Mouse (Mus musculus): ENCODE measurements around the gene Pdpk1. TPM values are rescaled to one million over a fixed set of nuclear protein-coding genes. Genes with fewer than 3 reads are reported as not detected.

The Pdpk1 gene
- polyA plus RNA-seq (2016; fragmentation: Nextera tagmentation; extraction: Ambion mirVana), result 53.4 and 58.4 TPM in 2 replicates

GRCm38 (mm10) chr17:24150824-24151223 lies at the start of gene Pdpk1:
Pdpk1 (minus strand) TSS chr17:24150924.
- no peak within 1 kb of the TSS for H3K27ac ChIP-seq
- ATAC-seq (ENCODE audit: low FRiP score, low read depth), result no peak
- peak within 1 kb of the TSS; percentile 51; the same call in 1 of the 2 replicates for H3K9ac ChIP-seq
- H3K4me1 ChIP-seq, result peaks cover 8% of the 10 kb centered on the region; the same call in 1 of the 2 replicates
- H3K4me2 ChIP-seq (replicated peaks), result peak within 1 kb of the TSS; percentile 66
- H3K9me3 ChIP-seq, result no peaks in the 10 kb centered on the region
- H3K27me3 ChIP-seq (replicated peaks), result no peaks in the 10 kb centered on the region
- 90% methylated on average over 2 of the region's 2 CpGs for WGBS
- H3K4me3 ChIP-seq, result 0 out of 2 replicates have a peak within 1 kb of the TSS, but pooled peaks have one; percentile 25
- 0 out of 2 replicates have a peak, but pooled peaks cover 4% of the 10 kb centered on the region for H3K36me3 ChIP-seq

DNA sequence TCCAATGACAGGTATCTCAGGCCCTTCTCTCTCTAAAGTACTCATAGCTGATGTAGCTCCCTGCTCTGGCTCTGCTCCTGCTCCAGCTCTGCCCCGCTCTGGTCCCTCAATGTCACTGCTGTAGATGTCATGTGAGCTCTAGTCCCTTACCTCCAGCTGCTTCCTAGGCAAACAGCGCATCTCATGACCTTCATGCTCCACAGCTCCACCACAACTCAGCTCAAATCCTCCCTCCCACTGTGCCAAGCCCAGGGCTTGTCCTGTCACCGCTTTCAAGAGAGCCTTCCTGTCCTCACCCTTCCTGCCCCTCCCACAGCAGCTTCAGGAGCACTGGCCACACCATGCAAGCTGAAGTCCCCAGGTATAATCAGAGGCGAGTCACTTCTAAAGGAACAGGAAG lies 49.0 kb upstream of the Pdpk1 start:
- H3K27me3 ChIP-seq (replicated peaks), result no peaks in the 10 kb centered on the region
- H3K27ac ChIP-seq, result no peak overlapping the region
- ATAC-seq (ENCODE audit: low FRiP score, low read depth), result no peak
- H3K9ac ChIP-seq, result no peak overlapping the region
- 82% methylated on average over 4 of the region's 4 CpGs for WGBS
- no peaks in the 10 kb centered on the region for H3K9me3 ChIP-seq
- H3K36me3 ChIP-seq, result no peaks in the 10 kb centered on the region
- H3K4me3 ChIP-seq, result no peak overlapping the region
- no peak overlapping the region for H3K4me2 ChIP-seq (replicated peaks)
- H3K4me1 ChIP-seq, result peaks cover 12% of the 10 kb centered on the region

- Histone ChIP-seq H3K27me3 (replicated peaks) (no peaks in the 10 kb centered on the region), H3K36me3 (no peaks in the 10 kb centered on the region), H3K4me3 (no peak overlapping the region), H3K4me2 (replicated peaks) (no peak overlapping the region), H3K4me1 (peaks cover 7% of the 10 kb centered on the region), H3K27ac (no peak overlapping the region), H3K9ac (no peak overlapping the region), H3K9me3 (no peaks in the 10 kb centered on the region)
- ATAC-seq (ENCODE audit: low FRiP score, low read depth), result no peak
- WGBS, result 74% methylated on average over 4 of the region's 4 CpGs
Measured at GRCm38 (mm10) chr17:24199252-24199651, 48.5 kb upstream of the Pdpk1 start.

DNA sequence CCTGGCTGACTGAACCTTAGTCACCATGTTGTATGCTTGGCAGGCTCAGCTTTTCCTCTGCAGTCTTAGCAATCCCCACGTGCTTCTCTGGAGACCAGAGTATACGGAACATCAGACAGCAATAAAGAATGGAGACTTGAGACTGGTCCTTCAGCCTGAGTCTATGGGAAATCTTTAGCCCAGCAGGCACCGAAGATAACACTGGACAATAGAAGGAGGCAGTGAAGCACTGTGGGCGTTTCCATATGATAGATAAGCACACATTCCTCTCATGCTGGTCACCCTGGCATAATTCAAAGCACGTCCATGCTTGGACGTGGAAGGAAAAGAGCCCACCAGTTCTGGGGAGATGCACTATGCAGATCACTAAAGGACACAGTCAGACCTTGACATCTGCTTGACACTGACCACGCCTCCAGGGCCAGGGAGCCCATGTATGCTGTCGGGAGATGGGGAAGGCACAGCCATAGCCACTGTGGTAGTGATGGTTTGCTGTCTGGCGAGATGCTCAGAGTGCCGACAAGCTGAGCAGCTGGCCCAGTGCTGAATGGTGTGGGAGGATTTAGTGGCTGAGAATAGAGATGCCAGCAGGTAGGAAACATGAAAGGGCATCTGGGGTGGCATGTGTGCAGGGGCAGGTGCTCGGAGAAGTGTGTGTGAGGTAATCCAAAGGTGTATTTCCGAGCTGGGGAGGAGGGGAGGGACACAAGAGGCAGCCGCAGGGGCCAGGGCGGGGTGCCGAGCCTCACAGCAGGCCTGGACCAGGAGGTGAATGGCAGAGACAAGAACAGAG lies 46.5 kb upstream of the Pdpk1 start:
- H3K27me3 ChIP-seq (replicated peaks), result no peaks in the 10 kb centered on the region
- no peak overlapping the region for H3K9ac ChIP-seq
- 71% methylated on average over 15 of the region's 15 CpGs for WGBS
- H3K9me3 ChIP-seq, result no peaks in the 10 kb centered on the region
- H3K36me3 ChIP-seq, result no peaks in the 10 kb centered on the region
- no peak overlapping the region for H3K27ac ChIP-seq
- no peak for ATAC-seq (ENCODE audit: low FRiP score, low read depth)
- H3K4me3 ChIP-seq, result no peak overlapping the region
- H3K4me2 ChIP-seq (replicated peaks), result no peak overlapping the region
- no peaks in the 10 kb centered on the region; the same call in 1 of the 2 replicates for H3K4me1 ChIP-seq

DNA sequence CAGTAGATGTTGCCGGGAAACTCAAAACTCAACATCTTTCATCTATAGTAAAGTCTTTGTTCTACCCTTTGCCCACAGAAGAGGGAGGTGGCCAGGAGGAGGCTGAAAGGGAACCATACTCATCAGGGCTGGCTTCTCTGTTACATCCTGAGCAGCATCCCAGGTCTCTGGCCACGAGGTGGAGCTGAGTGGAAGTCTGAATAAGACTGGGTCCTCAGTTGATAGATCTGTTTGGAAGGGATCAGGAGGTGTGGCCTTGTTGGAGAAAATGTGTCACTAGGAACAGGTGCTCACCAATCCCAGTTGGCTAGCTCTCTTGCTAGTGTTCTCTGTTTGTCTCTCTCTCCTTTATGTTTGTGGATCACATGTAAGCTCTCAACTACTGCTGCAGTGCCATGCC lies 44.6 kb upstream of the Pdpk1 start:
- Histone ChIP-seq H3K9me3 (no peaks in the 10 kb centered on the region), H3K4me3 (no peak overlapping the region), H3K36me3 (no peaks in the 10 kb centered on the region), H3K27ac (no peak overlapping the region), H3K27me3 (replicated peaks) (no peaks in the 10 kb centered on the region), H3K9ac (no peak overlapping the region; the same call in 1 of the 2 replicates), H3K4me2 (replicated peaks) (no peak overlapping the region), H3K4me1 (no peaks in the 10 kb centered on the region; the same call in 1 of the 2 replicates)
- WGBS, result 57% methylated on average over 2 of the region's 2 CpGs
- no peak for ATAC-seq (ENCODE audit: low FRiP score, low read depth)

- H3K9me3 ChIP-seq, result no peaks in the 10 kb centered on the region
Measured at GRCm38 (mm10) chr17:24193769-24194168, 43.0 kb upstream of the Pdpk1 start.

GRCm38 (mm10) chr17:24193268-24193667 lies 42.5 kb upstream of the Pdpk1 start:
- H3K27me3 ChIP-seq (replicated peaks), result no peaks in the 10 kb centered on the region
- H3K27ac ChIP-seq, result no peak overlapping the region
- no peak overlapping the region for H3K9ac ChIP-seq
- no peaks in the 10 kb centered on the region; the same call in 1 of the 2 replicates for H3K4me1 ChIP-seq
- H3K9me3 ChIP-seq, result no peaks in the 10 kb centered on the region
- WGBS, result 86% methylated on average over 8 of the region's 8 CpGs
- H3K36me3 ChIP-seq, result peaks cover 5% of the 10 kb centered on the region
- H3K4me2 ChIP-seq (replicated peaks), result no peak overlapping the region
- H3K4me3 ChIP-seq, result no peak overlapping the region
- ATAC-seq (ENCODE audit: low FRiP score, low read depth), result no peak

More at GRCm38 (mm10) chr17:24193769-24194168, 43.0 kb upstream of the Pdpk1 start:
- no peaks in the 10 kb centered on the region; the same call in 1 of the 2 replicates for H3K4me1 ChIP-seq
- no peak overlapping the region for H3K27ac ChIP-seq
- no peak overlapping the region for H3K4me3 ChIP-seq
- H3K9ac ChIP-seq, result no peak overlapping the region
- ATAC-seq (ENCODE audit: low FRiP score, low read depth), result no peak
- 85% methylated on average over 5 of the region's 5 CpGs for WGBS
- H3K36me3 ChIP-seq, result peaks cover 3% of the 10 kb centered on the region
- H3K4me2 ChIP-seq (replicated peaks), result no peak overlapping the region
- no peaks in the 10 kb centered on the region for H3K27me3 ChIP-seq (replicated peaks)

- Histone ChIP-seq H3K9me3 (no peaks in the 10 kb centered on the region), H3K4me1 (no peaks in the 10 kb centered on the region; the same call in 1 of the 2 replicates), H3K4me2 (replicated peaks) (no peak overlapping the region), H3K4me3 (no peak overlapping the region), H3K9ac (no peak overlapping the region), H3K27me3 (replicated peaks) (no peaks in the 10 kb centered on the region), H3K27ac (no peak overlapping the region), H3K36me3 (peaks cover 5% of the 10 kb centered on the region)
- 84% methylated on average over 8 of the region's 8 CpGs for WGBS
- no peak for ATAC-seq (ENCODE audit: low FRiP score, low read depth)
Measured at GRCm38 (mm10) chr17:24192848-24193247, 42.1 kb upstream of the Pdpk1 start.

DNA sequence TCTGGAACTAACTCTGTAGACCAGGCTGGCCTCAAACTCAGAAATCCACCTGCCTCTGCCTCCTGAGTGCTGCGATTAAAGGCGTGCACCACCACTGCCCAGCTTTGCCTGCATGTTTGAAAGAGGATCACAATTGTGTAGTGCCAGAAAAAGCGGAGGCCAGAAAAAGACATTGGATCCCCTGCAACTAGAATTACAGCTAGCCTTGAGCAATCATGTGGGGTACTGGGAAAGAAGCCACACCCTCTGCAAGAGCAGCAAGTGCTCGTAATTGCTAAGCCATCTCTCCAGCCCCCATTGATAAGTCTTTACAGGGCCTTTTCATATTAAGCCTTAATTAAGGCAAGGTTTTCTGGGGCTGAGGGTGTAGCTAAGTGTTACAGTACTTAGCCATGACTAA lies 40.8 kb upstream of the Pdpk1 start:
- H3K4me2 ChIP-seq (replicated peaks), result no peak overlapping the region
- H3K27me3 ChIP-seq (replicated peaks), result no peaks in the 10 kb centered on the region
- H3K4me3 ChIP-seq, result no peak overlapping the region
- H3K27ac ChIP-seq, result no peak overlapping the region
- 85% methylated on average over 4 of the region's 4 CpGs for WGBS
- peaks cover 8% of the 10 kb centered on the region for H3K36me3 ChIP-seq
- ATAC-seq (ENCODE audit: low FRiP score, low read depth), result no peak
- H3K4me1 ChIP-seq, result no peaks in the 10 kb centered on the region; the same call in 1 of the 2 replicates
- no peaks in the 10 kb centered on the region for H3K9me3 ChIP-seq
- H3K9ac ChIP-seq, result no peak overlapping the region

DNA sequence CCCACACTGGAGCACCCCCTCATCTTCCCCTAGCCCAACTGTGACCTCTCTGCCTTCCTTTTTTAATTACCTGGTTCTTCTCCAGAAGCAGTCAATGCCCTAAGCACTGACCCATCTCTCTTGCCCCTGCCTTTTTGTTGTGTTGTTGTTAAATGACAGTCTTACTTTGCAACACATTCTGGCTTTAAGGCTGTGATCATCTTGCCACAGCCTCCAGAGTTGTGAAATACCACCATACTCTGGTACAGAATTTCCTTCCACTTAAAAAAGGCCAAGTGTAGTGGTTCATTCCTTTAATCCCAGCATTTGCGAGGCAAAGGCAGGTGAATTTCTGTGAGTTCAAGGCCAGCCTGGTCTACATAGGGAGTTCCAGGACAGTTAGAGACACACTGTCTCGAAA lies 40.2 kb upstream of the Pdpk1 start:
- 81% methylated on average over 2 of the region's 2 CpGs for WGBS
- H3K4me2 ChIP-seq (replicated peaks), result no peak overlapping the region
- ATAC-seq (ENCODE audit: low FRiP score, low read depth), result no peak
- no peaks in the 10 kb centered on the region for H3K9me3 ChIP-seq
- H3K4me1 ChIP-seq, result no peaks in the 10 kb centered on the region; the same call in 1 of the 2 replicates
- no peaks in the 10 kb centered on the region for H3K27me3 ChIP-seq (replicated peaks)
- H3K4me3 ChIP-seq, result no peak overlapping the region
- H3K9ac ChIP-seq, result no peak overlapping the region
- peaks cover 10% of the 10 kb centered on the region for H3K36me3 ChIP-seq
- H3K27ac ChIP-seq, result no peak overlapping the region

DNA sequence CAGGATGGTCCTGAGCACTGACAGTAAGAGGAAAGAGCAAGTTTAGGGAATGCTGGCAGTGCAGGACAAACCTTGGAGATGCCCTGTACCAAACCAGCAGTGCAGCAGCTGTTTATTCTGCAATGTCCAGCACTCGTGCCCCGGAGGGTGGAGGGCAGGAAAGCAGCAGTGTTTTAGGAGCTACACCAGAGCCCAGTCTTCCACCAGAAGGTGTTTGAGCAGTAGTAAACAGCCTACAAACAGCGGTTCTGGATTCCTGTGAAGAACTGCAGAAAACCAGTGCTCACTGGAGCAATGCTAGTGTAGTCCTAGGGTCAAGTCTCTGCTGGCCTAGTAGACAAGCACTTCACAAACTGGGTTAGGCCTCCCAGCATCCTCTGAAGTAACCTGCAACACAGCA lies 23.5 kb upstream of the Pdpk1 start:
- 75% methylated on average over 3 of the region's 3 CpGs for WGBS
- ATAC-seq (ENCODE audit: low FRiP score, low read depth), result no peak
- no peaks in the 10 kb centered on the region for H3K9me3 ChIP-seq
- no peak overlapping the region for H3K4me2 ChIP-seq (replicated peaks)
- no peak overlapping the region for H3K27ac ChIP-seq
- no peaks in the 10 kb centered on the region for H3K36me3 ChIP-seq
- no peak overlapping the region for H3K4me3 ChIP-seq
- no peak overlapping the region for H3K9ac ChIP-seq
- H3K27me3 ChIP-seq (replicated peaks), result no peaks in the 10 kb centered on the region
- peaks cover 6% of the 10 kb centered on the region for H3K4me1 ChIP-seq

DNA sequence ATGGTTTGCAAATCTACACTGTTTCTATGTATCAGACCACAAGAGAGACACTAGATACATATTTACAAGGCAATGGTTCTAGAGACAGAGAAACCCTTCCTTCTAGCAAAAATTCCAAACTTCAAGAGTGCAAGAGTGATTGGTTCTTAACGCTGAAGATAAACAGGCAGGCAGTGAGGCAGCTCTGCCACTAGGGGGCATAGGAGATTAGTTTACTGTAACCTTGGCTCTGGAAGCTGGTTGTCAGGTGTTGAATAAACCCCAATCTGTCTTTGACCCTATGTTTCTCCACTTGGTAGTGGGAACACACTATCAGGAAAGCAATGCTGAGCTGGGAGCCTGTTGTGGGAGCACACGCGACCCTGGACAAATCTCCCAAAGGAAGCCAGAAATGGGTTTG lies 22.7 kb upstream of the Pdpk1 start:
- Histone ChIP-seq H3K4me3 (no peak overlapping the region), H3K36me3 (no peaks in the 10 kb centered on the region), H3K4me1 (peaks cover 7% of the 10 kb centered on the region), H3K27ac (no peak overlapping the region), H3K9ac (no peak overlapping the region), H3K4me2 (replicated peaks) (no peak overlapping the region), H3K27me3 (replicated peaks) (no peaks in the 10 kb centered on the region), H3K9me3 (no peaks in the 10 kb centered on the region)
- 6% methylated on average over 3 of the region's 3 CpGs for WGBS
- no peak for ATAC-seq (ENCODE audit: low FRiP score, low read depth)

DNA sequence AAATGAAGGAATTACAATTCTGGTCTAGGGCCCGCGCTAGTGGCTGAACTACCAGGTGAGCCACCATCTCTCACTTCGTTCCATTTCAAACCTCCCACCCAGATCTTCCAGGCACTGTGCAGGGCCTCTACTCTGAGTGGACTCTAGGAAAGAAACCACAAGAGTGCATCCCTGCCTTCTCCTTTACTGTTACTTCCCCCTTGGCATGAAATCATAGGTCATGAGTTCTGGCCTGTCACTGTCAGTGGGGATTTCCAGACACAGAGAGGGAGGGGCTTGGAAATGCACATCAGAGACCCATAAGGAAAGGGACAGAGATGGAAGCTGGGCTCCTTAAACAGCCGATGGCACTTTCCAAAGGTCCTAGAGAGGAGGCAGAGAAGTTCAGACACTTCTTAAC lies 21.0 kb upstream of the Pdpk1 start:
- no peak overlapping the region for H3K4me2 ChIP-seq (replicated peaks)
- H3K9ac ChIP-seq, result no peak overlapping the region
- 87% methylated on average over 4 of the region's 4 CpGs for WGBS
- H3K4me3 ChIP-seq, result no peak overlapping the region
- no peaks in the 10 kb centered on the region for H3K9me3 ChIP-seq
- H3K36me3 ChIP-seq, result peaks cover 2% of the 10 kb centered on the region
- no peaks in the 10 kb centered on the region for H3K27me3 ChIP-seq (replicated peaks)
- peaks cover 20% of the 10 kb centered on the region for H3K4me1 ChIP-seq
- no peak overlapping the region for H3K27ac ChIP-seq
- ATAC-seq (ENCODE audit: low FRiP score, low read depth), result no peak
